In genomic region chr7:140169386-140169785, GRCm38 (mm10) we compare ENCODE assay signal across 11 mouse cellular contexts. TPM values are rescaled to one million over a fixed set of nuclear protein-coding genes. Genes with fewer than 3 reads are reported as not detected.
"Had no signal": no experiment of that assay in that cellular context is flagged by ENCODE, and none has a peak within 500 bp of the region (broad histone marks: within the 10 kb centered on the region; RNA-seq: fewer than 3 reads in every experiment).

No protein-coding gene starts in this region.

- DNase-seq: lung, adult 2 months; lung, postnatal 14 days; lung, postnatal 36 days; right cerebral cortex, postnatal 14 days; thymus, adult 2 months; thymus, postnatal 25 days; thymus, postnatal 4 days had no signal

RNA-seq across cellular contexts. Expression of gene Olfr523, which starts 3.6 kb away (rescaled TPM):
- total RNA-seq: megakaryocyte progenitor cell, adult 5-6 weeks; midbrain, postnatal 0 days; monocyte, adult 5-6 weeks had no signal

RNA-seq across cellular contexts. Expression of gene Olfr522, which starts 4.8 kb away (rescaled TPM):
- total RNA-seq: megakaryocyte progenitor cell, adult 5-6 weeks; midbrain, postnatal 0 days; monocyte, adult 5-6 weeks; neutrophil, adult 5-6 weeks had no signal

RNA-seq across cellular contexts. Expression of gene Sprn, which starts 14.7 kb away (rescaled TPM):
- total RNA-seq: megakaryocyte progenitor cell, adult 5-6 weeks; monocyte, adult 5-6 weeks; neutrophil, adult 5-6 weeks had no signal

RNA-seq across cellular contexts. Expression of gene Olfr524, which starts 36.4 kb away (rescaled TPM):
- total RNA-seq: megakaryocyte progenitor cell, adult 5-6 weeks; midbrain, postnatal 0 days; monocyte, adult 5-6 weeks; neutrophil, adult 5-6 weeks had no signal
